Mouse (Mus musculus) retina, postnatal 7 days (tissue): Measurements from ENCODE around the gene Extl1.

ENCODE experiments used
- DNase-seq: peaks from one replicate; pipeline ENCODE4 v3.0.0-alpha.2; 2012; ENCODE audit warnings: low read depth, low spot score

Extl1 gene

GRCm38 (mm10) chr4:134314081-134314655, 69.5 kb downstream of the Extl1 start:
- DNase-seq, result no peak

GRCm38 (mm10) chr4:134312901-134313300, 70.7 kb downstream of the Extl1 start:
- DNase-seq, result no peak

- no peak for DNase-seq
Measured at GRCm38 (mm10) chr4:134312341-134312740, 71.3 kb downstream of the Extl1 start.

GRCm38 (mm10) chr4:134311784-134312183, 71.9 kb downstream of the Extl1 start:
- no peak for DNase-seq

GRCm38 (mm10) chr4:134310656-134311055, 73.0 kb downstream of the Extl1 start:
- no peak for DNase-seq

- DNase-seq, result no peak
Measured at GRCm38 (mm10) chr4:134310106-134310505, 73.5 kb downstream of the Extl1 start.

- no peak for DNase-seq
Measured at GRCm38 (mm10) chr4:134307367-134308072, 76.1 kb downstream of the Extl1 start.

- DNase-seq, result no peak
Measured at GRCm38 (mm10) chr4:134306963-134307362, 76.7 kb downstream of the Extl1 start.
